Mouse (Mus musculus) lung, postnatal 0 days (tissue): ENCODE measurements around the gene Dao. TPM values are rescaled to one million over a fixed set of nuclear protein-coding genes. Genes with fewer than 3 reads are reported as not detected.

Experiments used
- ATAC-seq: fragments of 200-750 bp; cut with Nextera tagmentation; 2 replicates; pipeline ENCODE4 v1.8.0; 2017; ENCODE audit warnings: moderate library complexity
- DNase-seq: peaks from one replicate; pipeline ENCODE4 v3.0.0-alpha.2; 2016; ENCODE audit warnings: low spot score
- H3K27ac ChIP-seq: fragments of 300-500 bp; sonication (generic); 2 replicates; pipeline ENCODE4 v1.5.1; 2014; ENCODE audit warnings: antibody characterized with exemption, mild to moderate bottlenecking, low read length, mixed read lengths
- H3K27me3 ChIP-seq: fragments of 300-500 bp; sonication (generic); replicated peaks from 2 replicates; pipeline ENCODE4 v1.6.1; 2014; ENCODE audit warnings: low read length, mixed read lengths; ENCODE audit not compliant: insufficient read depth
- H3K36me3 ChIP-seq: fragments of 300-500 bp; sonication (generic); 2 replicates; pipeline ENCODE4 v1.6.1; 2014; ENCODE audit warnings: low read length, mixed read lengths; ENCODE audit not compliant: insufficient read depth
- H3K4me1 ChIP-seq: fragments of 300-500 bp; sonication (generic); 2 replicates; pipeline ENCODE4 v1.6.1; 2014; ENCODE audit warnings: antibody characterized with exemption, low read depth, low read length, mixed read lengths; ENCODE audit not compliant: insufficient read depth
- H3K4me2 ChIP-seq: fragments of 300-500 bp; sonication (generic); replicated peaks from 2 replicates; pipeline ENCODE4 v1.6.1; 2014; ENCODE audit warnings: low read depth, mild to moderate bottlenecking, low read length, moderate library complexity, mixed read lengths
- H3K4me3 ChIP-seq: fragments of 300-500 bp; sonication (generic); 2 replicates; pipeline ENCODE4 v1.5.1; 2014; ENCODE audit warnings: low read depth, low read length
- H3K9ac ChIP-seq: fragments of 300-500 bp; sonication (generic); replicated peaks from 2 replicates; pipeline ENCODE4 v1.6.1; 2014; ENCODE audit warnings: low read depth, mild to moderate bottlenecking
- H3K9me3 ChIP-seq: fragments of 300-500 bp; sonication (generic); 2 replicates; pipeline ENCODE4 v1.6.1; 2016; ENCODE audit warnings: low read length, mixed read lengths
- CTCF ChIP-seq: IDR thresholded peaks from 2 replicates; pipeline ENCODE4 v1.5.1; 2016; ENCODE audit warnings: antibody characterized with exemption, mild to moderate bottlenecking
- EP300 ChIP-seq: IDR thresholded peaks from 2 replicates; pipeline ENCODE4 v1.6.1; 2016; ENCODE audit warnings: antibody characterized with exemption, mild to moderate bottlenecking, control low read depth
- WGBS: fragments of 180-500 bp; shearing (Covaris S2); extraction: QIAGEN DNeasy Blood & Tissue Kit; methylation state at CpG from one replicate; pipeline ENCODE4 v1.1.7; 2014; 5-methylcytosine and 5-hydroxymethylcytosine counted together
- polyA plus RNA-seq: library from polyadenylated mRNA; unstranded; fragments of >200 nt; fragmentation: Nextera tagmentation; extraction: Ambion mirVana; gene quantifications from 2 replicates; pipeline ENCODE4 v1.2.1, GENCODE M21; 2015

Gene Dao
- polyA plus RNA-seq, 1 experiment from 2014 or later: not detected

- no peaks in the 10 kb centered on the region for H3K36me3 ChIP-seq
- H3K27ac ChIP-seq: peak within 1 kb of the TSS; percentile 90
- peak within 1 kb of the TSS; percentile 83 for H3K4me2 ChIP-seq
- no peaks in the 10 kb centered on the region for H3K27me3 ChIP-seq
- H3K9ac ChIP-seq: peak within 1 kb of the TSS; percentile 78
- no peaks in the 10 kb centered on the region for H3K9me3 ChIP-seq
- under 1% methylated on average over 48 of the region's 83 CpGs for WGBS
- peaks cover 15% of the 10 kb centered on the region for H3K4me1 ChIP-seq
- ATAC-seq (peak; percentile 89), DNase-seq (peak; percentile 94)
- peak within 1 kb of the TSS; percentile 64 for H3K4me3 ChIP-seq
- no peak for TF ChIP-seq EP300
- TF ChIP-seq CTCF: peak; percentile 29; the same call in 1 of the 2 replicates
These were observed 9.7 kb upstream of the Dao start, which contains the start of gene Ssh1 for GRCm38 (mm10) chr5:113993487-113994465. Gene Ssh1, minus strand, starts transcription at chr5:113993894.

- H3K4me1 ChIP-seq: peaks cover 15% of the 10 kb centered on the region
- H3K36me3 ChIP-seq: no peaks in the 10 kb centered on the region
- no peaks in the 10 kb centered on the region for H3K27me3 ChIP-seq
- H3K27ac ChIP-seq: no peak overlapping the region
- ATAC-seq: no peak
- no peak overlapping the region for H3K9ac ChIP-seq
- WGBS: 23% methylated on average over 2 of the region's 2 CpGs
- H3K4me3 ChIP-seq: no peak overlapping the region
- no peak overlapping the region for H3K4me2 ChIP-seq
- 0 out of 2 replicates have a peak, but pooled peaks have one; percentile 33 for TF ChIP-seq EP300
- TF ChIP-seq CTCF: no peak
- H3K9me3 ChIP-seq: no peaks in the 10 kb centered on the region
- DNase-seq: peak; percentile 58
These were observed 7.0 kb upstream of the Dao start for GRCm38 (mm10) chr5:113996458-113996857.

GRCm38 (mm10) chr5:113999382-113999781 is 4.1 kb upstream of the Dao start:
- no peaks in the 10 kb centered on the region for H3K36me3 ChIP-seq
- no peaks in the 10 kb centered on the region for H3K9me3 ChIP-seq
- no peak overlapping the region for H3K27ac ChIP-seq
- peaks cover under 1% of the 10 kb centered on the region; the same call in 1 of the 2 replicates for H3K4me1 ChIP-seq
- H3K4me2 ChIP-seq: no peak overlapping the region
- H3K9ac ChIP-seq: no peak overlapping the region
- WGBS: 42% methylated on average over 5 of the region's 5 CpGs
- TF ChIP-seq EP300 (no peak), CTCF (no peak)
- H3K4me3 ChIP-seq: no peak overlapping the region
- DNase-seq: peak; percentile 71
- H3K27me3 ChIP-seq: no peaks in the 10 kb centered on the region
- ATAC-seq: peak; percentile 79

GRCm38 (mm10) chr5:114004573-114004972 is 1.1 kb downstream of the Dao start:
- no peak overlapping the region for H3K27ac ChIP-seq
- no peaks in the 10 kb centered on the region for H3K4me1 ChIP-seq
- ATAC-seq (no peak), DNase-seq (no peak)
- WGBS: 76% methylated on average over 11 of the region's 11 CpGs
- H3K27me3 ChIP-seq: no peaks in the 10 kb centered on the region
- H3K9me3 ChIP-seq: no peaks in the 10 kb centered on the region
- H3K4me3 ChIP-seq: no peak overlapping the region
- H3K4me2 ChIP-seq: no peak overlapping the region
- no peak overlapping the region for H3K9ac ChIP-seq
- TF ChIP-seq EP300: no peak
- TF ChIP-seq CTCF: no peak
- no peaks in the 10 kb centered on the region for H3K36me3 ChIP-seq

- no peak overlapping the region for H3K4me3 ChIP-seq
- no peaks in the 10 kb centered on the region for H3K9me3 ChIP-seq
- H3K9ac ChIP-seq: no peak overlapping the region
- H3K4me2 ChIP-seq: no peak overlapping the region
- no peaks in the 10 kb centered on the region for H3K27me3 ChIP-seq
- no peak for TF ChIP-seq EP300
- no peak for TF ChIP-seq CTCF
- no peaks in the 10 kb centered on the region for H3K36me3 ChIP-seq
- H3K4me1 ChIP-seq: no peaks in the 10 kb centered on the region
- DNase-seq (no peak), ATAC-seq (no peak)
- WGBS: 81% methylated on average over 5 of the region's 5 CpGs
- H3K27ac ChIP-seq: no peak overlapping the region
These were observed 1.6 kb downstream of the Dao start for GRCm38 (mm10) chr5:114005100-114005499.

DNA sequence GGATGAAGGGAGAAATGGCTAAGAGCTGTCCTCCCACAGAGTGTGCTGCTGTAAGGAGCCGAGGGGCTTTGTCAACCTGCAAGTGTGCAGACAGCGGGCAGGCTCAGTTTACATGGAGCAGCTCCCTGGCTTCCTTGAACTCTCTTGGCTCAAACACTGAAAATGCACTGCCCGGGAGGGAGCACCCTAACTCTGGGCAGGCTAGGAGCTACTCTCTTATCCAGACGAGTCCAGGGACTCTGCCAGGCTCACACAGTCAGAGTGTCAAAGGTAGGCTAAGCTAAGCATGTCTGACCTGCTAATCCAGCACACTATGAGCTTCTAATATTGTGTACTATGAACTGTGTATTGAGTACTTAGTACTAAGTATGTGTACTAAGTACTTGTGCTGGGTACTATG is 3.5 kb downstream of the Dao start:
- no peak for ATAC-seq
- DNase-seq: no peak
- Histone ChIP-seq H3K9me3 (no peaks in the 10 kb centered on the region), H3K4me2 (no peak overlapping the region), H3K27me3 (no peaks in the 10 kb centered on the region), H3K4me3 (no peak overlapping the region), H3K9ac (no peak overlapping the region), H3K27ac (no peak overlapping the region), H3K4me1 (no peaks in the 10 kb centered on the region), H3K36me3 (no peaks in the 10 kb centered on the region)
- WGBS: 65% methylated on average over 4 of the region's 4 CpGs
- TF ChIP-seq CTCF (no peak), EP300 (no peak)
